Mouse (Mus musculus) R1 (cell line): Measurements from ENCODE around the gene Gm49336.

Source experiments
- DNase-seq: peaks from one replicate; pipeline ENCODE4 v3.0.0-alpha.2; 2018; ENCODE audit warnings: low read depth, low spot score

Gm49336 gene

DNA sequence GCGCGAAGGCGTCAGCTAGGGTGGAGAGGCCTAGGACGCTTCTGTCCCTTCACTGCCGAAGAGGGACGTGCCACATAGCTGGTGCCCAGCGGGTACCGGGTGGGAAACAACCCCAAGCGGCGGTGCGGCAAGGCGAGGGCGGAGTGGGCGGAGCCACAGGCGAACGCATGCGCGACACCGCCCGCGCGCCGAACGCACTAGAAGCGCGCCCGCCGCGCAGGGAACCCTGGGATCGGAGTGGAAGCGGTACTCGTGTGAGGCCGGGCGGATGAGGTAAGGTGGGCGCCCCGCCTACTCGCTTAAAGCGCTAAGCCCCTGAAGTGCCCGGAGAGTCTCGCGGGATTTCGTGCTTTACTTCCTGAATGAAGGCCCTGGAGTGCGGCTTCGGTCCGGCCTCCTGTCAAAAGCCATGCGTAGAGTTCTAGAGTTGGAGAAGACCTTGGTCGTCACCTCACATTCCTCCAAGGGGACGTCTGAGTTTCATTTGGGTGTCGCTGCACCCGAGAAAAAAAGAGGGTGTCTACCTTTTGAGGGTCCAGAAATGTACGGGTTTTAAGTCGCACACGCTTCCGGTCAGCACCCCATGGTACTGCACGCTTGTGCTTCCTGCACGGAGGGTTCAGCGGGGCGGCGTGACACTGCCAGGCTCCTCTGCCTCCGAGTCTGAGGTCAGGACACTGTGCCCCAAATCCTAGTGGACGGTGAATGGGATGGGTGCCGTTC lies at the start of gene Gm49336, which contains the start of gene Nupl1:
TSS of gene Gm49336 (minus strand) at position 227 of the 723 bp plus-strand sequence.
TSS of gene Nupl1 (minus strand) at position 151 of the 723 bp plus-strand sequence.
- peak; percentile 99 for DNase-seq

DNA sequence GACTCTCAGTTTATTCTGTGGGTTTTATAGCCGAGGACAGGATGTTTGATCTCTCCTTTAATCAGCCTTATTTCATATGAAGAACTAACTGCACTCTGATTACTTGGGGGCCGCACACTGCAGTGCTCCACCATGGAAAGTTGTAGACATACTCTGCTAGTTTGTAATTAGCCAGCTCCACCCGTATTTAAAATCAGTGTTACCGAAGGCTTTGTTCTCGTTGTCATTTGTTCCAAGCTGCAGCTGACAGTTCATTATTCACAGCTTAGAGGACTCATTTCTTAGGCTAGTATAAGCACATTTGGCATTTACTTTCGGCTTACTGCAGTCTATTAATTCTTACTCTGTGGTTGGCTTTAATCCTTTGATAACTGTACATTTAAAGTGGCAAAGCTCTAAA lies 49.7 kb upstream of the Gm49336 start:
- no peak for DNase-seq

DNA sequence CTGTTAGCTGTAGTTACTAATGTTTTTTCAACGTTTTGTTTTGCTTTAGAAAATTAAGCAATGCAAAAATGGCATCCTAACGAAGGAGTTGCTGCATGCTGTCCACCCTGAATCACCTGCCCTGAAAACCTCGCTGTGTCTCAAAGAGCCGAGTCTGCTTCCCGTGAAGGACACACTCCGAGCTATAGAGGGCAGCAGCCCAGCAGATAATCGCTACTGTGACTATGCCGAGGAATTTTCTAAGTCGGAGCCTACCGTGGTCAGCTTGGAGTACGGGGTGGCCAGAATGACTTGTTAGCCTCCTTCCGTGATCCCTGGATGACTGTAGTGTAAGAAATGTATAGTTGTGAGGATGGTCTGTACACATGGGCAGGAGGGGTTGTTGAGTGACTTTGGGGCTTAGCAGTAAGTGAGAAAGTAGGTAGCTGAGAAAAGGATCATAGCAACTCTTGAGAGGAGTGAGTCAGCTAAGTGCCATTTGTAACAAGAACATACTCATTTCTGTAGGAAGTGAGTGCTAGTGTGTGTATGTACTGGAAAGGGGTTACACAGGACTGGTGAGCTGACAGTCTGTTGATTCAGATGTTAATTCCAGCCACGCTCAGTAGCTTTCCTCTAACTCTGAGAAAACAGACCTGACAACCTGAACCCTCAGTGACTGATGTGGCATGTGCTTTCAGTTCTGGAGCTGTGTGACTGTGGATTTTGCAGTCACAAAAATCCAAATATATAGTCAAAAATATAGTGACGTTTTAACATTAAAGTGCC lies 49.1 kb upstream of the Gm49336 start:
- peak; percentile 13 for DNase-seq

DNA sequence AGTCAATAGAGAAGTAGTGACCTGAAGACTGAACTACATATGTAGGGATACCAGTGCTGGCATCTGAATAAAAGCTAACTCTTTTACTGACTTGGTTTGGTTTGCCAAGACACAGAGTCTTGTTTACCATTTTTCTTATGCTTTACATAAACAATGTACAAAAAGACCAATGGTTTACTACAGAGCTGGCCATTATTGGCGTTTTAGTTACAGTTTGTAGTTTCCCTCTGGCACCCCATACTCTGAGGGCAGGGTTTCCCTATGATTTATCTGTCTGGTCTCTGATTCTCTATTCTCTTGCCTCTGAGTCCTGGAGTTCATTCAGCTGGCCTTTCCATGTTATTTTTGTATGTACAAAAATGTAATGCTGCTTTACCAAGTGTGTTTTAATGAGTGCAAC lies 44.2 kb upstream of the Gm49336 start:
- DNase-seq: no peak

DNA sequence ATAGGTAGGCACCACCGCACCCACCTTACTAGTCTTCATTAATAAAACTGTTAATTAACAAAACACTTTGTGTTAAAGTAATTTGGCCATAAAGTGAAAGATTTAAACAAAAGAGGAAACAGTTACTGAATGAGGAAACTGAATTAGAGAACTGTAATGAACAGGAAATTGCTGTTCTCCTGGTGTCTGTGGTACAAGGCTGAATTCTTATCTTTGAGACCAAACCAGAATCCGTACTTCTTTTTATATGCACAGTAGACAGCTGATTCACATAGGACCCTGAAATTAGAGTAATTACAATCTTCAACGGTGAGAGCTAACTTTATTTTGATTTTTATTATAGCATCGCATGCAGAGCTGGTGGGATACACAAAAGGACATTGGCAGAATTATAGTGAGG lies 39.1 kb upstream of the Gm49336 start:
- no peak for DNase-seq

DNA sequence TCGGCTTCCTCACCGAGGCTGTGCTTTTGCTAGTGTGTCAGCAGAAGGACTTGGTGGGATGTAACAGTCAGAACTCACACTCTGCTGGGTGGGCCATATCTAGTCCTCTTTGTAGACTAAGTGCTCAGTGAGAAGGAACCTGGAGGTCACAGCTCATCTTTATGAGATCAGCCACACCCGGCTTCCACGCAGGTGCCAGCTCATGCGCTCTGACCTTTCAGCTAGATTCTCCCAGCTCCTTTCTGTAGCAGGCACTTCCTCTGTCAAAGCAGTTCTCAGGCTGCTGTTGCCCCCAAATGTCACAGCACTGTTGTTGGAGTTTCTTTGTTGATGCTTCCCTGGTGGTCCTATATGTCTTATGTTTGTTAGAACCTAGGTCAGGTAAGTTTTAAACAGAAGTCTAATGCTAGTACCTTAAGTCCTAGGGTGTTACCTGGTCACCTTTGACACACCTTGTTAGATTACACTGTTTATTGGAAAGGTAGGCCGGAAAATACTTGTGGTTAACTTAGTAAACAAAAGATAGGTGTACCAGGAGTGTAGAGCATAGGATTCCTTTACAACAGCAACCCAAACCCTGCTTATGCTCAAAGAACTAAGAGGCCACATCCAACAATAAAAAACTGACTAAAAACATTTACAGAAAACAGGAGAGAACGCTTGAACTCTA lies 35.0 kb upstream of the Gm49336 start:
- DNase-seq: no peak

DNA sequence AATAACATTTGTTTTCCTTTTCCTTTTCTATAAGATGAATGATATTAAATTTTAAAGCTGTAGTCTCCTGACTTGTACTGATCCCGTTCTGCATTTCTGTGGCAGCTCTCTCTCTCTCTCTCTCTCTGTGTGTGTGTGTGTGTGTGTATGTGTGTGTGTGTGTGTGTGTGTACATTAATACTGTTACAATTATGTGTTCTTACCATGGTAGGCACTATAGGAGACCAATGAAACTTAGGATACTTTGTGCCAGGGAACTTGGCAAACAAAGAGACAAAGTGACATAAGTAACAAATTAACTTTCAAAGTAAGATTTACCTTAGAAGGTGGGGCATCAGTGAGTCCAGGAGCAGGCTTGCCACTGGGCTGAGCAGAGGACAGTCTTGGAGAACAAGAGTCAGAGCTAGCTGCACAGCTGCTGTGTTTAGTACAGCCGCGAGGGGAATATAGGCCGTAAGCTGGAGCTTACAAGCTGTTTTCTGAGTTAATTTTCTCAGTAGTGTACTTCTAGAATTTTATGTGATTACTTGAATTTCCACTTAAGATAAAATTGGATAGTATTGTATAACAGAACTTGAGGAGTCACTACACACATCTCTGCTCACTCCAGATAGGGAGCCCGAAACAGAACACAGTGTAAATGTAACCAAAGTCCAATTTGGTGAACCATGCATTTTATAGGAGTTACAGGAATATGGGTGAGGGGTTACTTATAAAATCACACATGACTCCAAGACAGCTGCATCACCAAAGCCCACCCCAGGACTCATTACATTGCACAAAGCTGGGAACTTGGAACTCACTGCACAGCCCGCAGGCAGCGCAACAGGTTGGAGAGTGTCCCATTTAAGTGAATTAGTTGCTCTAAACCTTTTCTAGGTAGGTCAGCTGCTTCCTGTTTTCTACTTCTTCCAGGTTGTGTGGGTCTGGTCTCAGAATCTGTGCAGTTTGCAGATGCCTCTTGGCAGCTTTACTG lies 24.3 kb upstream of the Gm49336 start:
- DNase-seq: no peak

DNA sequence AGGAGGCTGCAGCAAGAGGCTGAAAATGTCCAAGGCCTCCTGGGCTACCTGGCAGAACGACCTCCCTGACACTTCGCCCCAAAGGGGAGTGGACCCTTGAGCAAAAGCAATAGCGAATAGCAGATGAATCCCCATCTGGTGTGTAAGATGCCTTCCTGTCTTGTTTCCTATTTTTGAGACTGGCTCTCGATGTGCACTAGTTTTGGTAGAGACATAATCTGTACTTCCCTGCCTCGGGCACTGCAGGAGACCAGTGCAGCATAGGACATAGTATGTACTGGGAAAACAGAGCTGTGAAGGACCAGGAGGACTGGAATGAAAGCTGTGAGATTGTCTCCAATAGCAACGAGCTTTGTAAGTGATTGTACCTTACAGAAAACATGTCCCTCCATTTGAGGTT lies 22.0 kb upstream of the Gm49336 start:
- DNase-seq: no peak

DNA sequence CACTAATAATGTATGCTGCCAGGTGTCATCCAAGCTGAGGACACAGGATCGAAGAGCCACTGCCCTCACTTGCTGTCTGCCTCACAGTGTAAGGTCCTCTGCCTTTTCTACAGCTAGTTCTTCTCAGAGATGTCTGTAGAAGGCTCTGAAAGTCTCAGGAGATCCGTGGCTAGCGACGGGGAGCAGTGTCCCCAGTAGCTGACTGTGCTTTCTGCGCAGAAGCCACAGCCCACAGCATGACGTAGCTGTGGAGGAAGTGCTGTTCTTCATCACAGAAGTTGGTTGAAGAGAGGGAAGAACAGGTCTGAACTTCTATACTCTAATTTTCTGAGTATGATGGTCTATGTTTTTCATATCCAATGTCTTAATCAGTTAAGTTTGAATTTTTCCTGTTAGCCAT lies 18.0 kb upstream of the Gm49336 start:
- DNase-seq: no peak

DNA sequence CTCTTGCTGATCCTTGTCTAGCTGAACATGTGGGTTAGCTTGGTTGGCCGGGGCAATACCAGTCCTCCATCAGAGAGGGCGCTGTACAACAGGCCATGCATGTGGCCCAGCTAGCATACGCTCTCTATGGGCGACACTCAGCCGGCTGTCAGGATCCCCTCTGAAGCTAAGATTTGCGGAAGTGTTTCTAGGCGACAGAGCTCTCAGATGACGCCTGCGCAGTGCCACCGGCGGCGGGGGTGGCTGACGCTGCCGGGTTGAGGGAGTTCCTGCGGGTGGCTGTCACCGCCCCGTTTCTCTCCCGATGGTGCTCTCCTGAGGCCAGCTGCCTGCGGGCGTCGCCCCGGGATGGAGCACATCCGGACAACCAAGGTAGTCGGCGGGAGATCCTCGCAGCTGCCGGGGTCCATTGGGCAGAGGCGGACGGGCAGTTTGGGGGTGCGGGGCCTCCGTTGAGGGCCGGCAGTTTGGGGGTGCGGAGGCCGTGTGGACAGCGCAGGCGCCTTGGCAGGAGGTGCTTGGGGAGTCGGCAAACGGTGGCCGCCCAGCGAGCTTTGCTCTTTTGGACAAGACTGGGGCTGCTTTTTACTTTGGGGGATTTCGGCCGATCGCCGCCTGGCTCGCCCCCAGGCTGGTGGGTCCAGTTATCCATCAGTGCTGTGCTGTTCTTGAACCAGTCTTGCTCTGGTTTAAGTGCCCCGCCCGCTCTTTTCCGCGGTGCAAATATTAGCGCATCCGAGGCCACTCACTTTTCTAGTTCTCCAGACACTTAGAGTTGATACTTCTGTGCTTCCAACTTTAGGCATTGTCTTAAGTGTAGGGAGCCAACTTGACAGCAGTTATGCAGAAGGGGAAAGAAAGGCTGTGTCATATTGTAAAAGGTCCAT lies 13.9 kb upstream of the Gm49336 start, which contains the start of gene Mtmr6:
TSS of gene Mtmr6 (plus strand) at position 239 of the 887 bp plus-strand sequence.
- DNase-seq: peak; percentile 99

DNA sequence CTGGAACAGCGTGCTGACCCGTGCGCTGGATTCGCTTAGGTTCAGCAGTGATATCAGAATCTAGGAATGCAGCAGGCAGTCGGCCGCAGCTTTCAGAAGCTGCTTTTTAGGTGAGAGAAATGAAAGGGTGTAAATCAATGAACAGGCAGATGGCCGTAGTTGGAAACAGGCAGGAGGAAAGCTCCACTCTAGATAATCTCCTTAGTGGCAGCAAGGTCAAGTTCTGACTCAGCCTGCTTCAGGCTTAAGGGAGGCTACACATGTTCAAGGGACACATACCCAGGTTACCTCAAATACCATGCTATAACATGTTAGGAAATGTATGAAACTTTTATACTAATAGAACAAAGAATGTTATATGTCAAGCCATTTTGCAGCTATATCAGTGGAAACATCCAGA lies 11.0 kb upstream of the Gm49336 start:
- DNase-seq: peak; percentile 18

DNA sequence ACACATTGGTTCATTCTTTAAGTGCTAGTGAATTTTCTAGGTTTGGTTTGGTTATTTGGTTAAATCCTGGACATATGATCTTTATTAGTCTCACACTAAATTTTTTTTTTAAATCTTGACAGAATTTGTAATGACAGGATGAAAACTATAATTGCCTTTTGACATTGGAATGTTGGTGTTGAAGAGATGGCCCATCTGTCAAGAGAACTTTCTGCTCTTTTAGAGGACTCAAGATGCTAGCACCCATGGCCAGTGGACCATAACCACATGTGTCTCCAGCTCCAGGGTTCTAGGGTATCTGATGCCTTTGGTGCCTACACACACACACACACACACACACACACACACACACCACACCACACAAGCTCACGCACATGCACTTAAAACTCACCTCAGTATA lies 6.5 kb upstream of the Gm49336 start:
- DNase-seq: no peak

DNA sequence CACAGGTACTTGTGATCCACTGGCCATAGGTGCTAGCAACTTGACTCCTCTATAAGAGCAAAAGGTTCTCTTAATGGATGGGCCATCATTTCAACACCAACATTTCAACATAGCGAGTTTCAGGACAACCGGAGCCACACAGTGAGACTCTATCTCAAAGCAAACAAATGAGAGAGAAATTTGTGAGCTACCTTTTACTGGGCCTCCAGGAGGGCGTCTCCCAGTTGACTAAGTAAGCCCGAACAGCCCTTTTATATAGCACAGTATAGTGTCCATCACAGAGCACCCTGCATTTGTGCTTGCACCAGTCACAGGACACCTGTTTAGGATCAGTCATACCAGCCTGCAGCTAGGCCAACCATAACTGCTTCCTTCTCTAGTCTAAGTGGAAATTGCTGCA lies 5.8 kb upstream of the Gm49336 start:
- DNase-seq: no peak

DNA sequence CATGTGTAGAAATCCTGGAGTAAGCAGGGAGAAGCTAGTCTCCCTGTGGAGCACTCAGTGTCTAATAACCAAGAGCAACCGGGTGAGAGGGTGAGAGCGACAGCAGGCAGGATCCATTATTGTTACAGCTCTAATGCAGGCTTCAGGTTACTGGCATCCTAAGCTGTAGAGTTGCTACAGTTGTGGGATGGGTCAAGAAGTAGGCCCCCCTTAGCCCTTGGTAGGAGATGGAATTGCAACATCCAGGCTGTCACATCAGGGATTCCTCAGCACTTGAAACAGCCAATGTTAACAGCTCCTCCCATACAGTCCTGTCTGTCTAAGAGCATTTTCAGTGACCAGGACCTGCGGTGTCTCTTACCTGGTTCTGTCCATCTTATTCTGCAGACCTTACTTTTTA lies 5.0 kb upstream of the Gm49336 start:
- DNase-seq: peak; percentile 54

DNA sequence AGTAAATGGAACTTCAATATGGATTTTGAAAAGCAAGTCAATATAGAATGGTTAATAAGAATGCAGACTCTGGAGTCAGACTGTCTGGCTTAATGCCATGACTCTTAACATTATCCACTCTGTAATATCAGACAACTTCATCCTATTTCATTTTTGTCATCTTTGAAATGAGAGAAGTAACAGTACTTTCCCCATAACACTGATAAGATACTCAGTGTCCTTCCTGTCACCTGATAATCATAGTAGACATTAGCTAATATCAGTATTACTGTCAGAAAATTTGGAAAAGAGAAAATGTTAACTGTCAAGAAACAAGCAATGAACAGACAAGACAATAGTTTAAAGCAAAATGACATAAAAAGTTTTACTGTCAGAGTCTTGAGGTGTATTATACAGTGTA lies 3.5 kb upstream of the Gm49336 start:
- no peak for DNase-seq

DNA sequence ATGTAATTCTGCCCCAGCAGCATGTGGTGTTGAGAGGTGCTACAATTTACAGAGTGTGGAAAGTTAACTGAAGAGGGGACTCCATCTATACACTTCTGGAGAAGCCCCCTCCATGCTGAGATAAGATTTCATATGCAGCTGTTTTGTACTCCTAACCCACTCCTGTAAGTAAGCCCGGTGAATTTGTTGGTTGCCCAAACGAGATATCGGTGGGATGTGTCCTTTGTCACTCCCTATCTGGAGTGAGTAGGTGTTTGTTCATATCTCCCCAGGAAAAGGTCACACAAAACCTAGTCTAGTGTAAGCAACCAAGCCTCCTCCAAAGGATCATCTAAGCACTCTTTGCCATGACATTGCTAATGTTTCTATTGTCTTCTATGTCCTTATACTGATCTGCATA lies 2.2 kb upstream of the Gm49336 start:
- no peak for DNase-seq

DNA sequence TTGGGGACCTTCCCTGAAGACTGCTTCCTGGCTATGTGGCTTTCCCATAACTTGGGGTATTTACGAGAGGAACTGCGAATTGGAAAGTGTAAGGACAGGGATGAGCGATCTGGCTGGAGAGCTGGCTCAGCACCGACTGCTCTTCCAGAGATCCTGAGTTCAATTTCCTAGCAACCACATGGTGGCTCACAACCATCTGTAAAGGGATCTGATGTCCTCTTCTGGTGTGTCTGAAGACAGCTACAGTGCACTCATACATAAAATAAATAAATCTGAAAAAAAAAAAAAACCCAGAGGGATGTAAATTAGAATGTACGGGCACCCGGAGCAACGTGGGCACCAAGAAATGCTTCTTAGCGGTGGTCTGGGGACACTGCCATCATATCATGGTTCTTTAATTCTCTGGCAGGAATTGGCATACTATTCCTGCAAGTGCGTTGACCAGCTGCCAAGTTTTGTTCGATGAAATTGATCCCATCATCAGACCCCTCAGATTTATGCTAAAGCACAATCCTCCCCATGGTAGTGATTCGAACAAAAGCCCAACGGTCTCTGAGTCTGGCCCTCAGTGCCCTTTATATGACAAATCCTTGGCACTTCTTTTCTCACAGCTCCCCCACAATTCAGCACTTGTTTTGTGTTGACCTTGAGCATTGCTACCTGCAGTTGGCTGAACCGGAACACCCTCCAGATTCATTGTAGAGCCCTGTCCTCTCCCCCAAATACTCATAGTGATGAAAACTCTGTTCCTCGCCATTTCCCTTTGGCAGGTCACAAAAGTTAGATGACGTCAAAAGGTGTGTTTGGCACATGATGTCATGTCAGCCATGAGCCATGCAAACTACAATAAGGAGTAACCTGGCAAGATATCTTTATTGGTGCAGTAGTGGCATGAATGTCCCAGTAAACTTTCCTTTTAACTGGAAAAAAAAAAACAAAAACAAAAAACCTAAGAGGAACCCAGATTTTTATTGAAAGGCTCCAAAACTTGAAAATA lies 995 bp upstream of the Gm49336 start:
- DNase-seq: peak; percentile 30

DNA sequence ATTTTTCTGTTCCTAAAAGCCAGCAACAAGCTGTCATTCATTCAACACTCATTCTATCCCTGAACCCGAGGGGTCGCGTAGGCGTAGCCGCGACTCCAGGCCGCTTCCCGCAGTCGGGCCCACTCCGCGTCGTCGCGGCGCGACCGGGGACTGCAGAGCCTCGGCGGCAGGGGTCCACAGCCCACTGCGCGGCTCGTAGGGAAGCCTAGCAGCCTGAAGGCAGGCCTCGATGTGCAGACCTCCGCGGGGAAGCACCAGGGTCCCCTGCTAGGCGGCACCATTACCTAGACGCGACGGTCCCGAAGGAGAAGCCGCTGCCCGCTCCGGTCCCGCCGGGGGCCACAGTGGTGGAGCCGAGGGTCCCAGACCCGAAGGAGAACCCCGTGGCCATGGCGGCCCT lies 428 bp downstream of the Gm49336 start:
- peak; percentile 64 for DNase-seq

DNA sequence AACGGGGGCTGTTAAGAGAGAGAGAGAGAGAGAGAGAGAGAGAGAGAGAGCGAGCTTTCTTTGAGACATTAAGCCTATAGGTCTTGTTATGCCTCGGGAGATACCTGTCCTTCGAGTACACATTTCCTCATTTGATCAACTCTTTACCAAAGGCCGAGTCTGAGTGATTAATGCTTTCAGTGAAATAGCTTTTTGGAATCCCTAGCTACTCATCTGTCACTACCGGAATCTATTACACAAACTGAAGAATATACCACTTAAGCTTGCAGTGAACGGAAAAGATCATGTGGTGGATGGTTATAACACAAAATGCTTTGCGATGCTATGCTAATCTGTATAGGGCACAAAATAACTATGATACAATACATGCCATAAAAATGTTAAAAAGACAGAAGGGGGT lies 941 bp downstream of the Gm49336 start:
- DNase-seq: no peak
